Mouse (Mus musculus) heart, embryonic 14.5 days (tissue): ENCODE data around the gene Idh2. TPM values are rescaled to one million over a fixed set of nuclear protein-coding genes. Genes with fewer than 3 reads are reported as not detected.

Experiments
- ATAC-seq: fragments of 200-750 bp; cut with Nextera tagmentation; 2 replicates; pipeline ENCODE4 v1.8.0; 2017; ENCODE audit warnings: low read depth, moderate TSS enrichment; ENCODE audit not compliant: insufficient number of reproducible peaks, insufficient read depth, low FRiP score
- H3K27ac ChIP-seq, 2 experiments: fragments of 200-500 bp in 1 of 2; fragments of 300-500 bp in 1 of 2; sonication (generic) in 1 of 2; replicated peaks in 1 of 2; 2 replicates each; pipeline ENCODE4 v1.5.1; 2012 to 2014; ENCODE audit warnings: low read depth in 2 of 2, low read length in 2 of 2, control low read depth in 1 of 2, mild to moderate bottlenecking in 1 of 2, mixed read lengths in 1 of 2; ENCODE audit not compliant: control insufficient read depth in 1 of 2, insufficient read depth in 1 of 2
- H3K27me3 ChIP-seq: fragments of 300-500 bp; sonication (generic); 2 replicates; pipeline ENCODE4 v1.6.1; 2014; ENCODE audit warnings: mild to moderate bottlenecking, low read length, control low read depth; ENCODE audit not compliant: control insufficient read depth, insufficient read depth
- H3K36me3 ChIP-seq: fragments of 300-500 bp; sonication (generic); 2 replicates; pipeline ENCODE4 v1.6.1; 2014; ENCODE audit warnings: mild to moderate bottlenecking, control low read depth, low read length, mixed read lengths; ENCODE audit not compliant: control insufficient read depth, insufficient read depth
- H3K4me1 ChIP-seq, 2 experiments: fragments of 200-500 bp in 1 of 2; fragments of 300-500 bp in 1 of 2; sonication (generic) in 1 of 2; 2 replicates each; pipeline ENCODE4 v1.6.1; 2012 to 2014; ENCODE audit warnings: low read length in 2 of 2, control low read depth in 1 of 2, mixed read lengths in 1 of 2; ENCODE audit not compliant: control insufficient read depth in 2 of 2, insufficient read depth in 2 of 2
- H3K4me2 ChIP-seq: fragments of 300-500 bp; sonication (generic); 2 replicates; pipeline ENCODE4 v1.6.1; 2014; ENCODE audit warnings: mild to moderate bottlenecking, low read length
- H3K4me3 ChIP-seq, 2 experiments: fragments of 200-500 bp in 1 of 2; fragments of 300-500 bp in 1 of 2; sonication (generic) in 1 of 2; 2 replicates each; pipeline ENCODE4 v1.5.1; 2012 to 2014; ENCODE audit warnings: low read length in 2 of 2, mild to moderate bottlenecking in 2 of 2, control low read depth in 1 of 2, low read depth in 1 of 2, moderate library complexity in 1 of 2; ENCODE audit not compliant: control insufficient read depth in 1 of 2, insufficient read depth in 1 of 2
- H3K9ac ChIP-seq: fragments of 300-500 bp; sonication (generic); 2 replicates; pipeline ENCODE4 v1.6.1; 2014; ENCODE audit warnings: mild to moderate bottlenecking, low read length
- H3K9me3 ChIP-seq: fragments of 300-500 bp; sonication (generic); 2 replicates; pipeline ENCODE4 v1.6.1; 2016; ENCODE audit warnings: low read length, control low read depth; ENCODE audit not compliant: control insufficient read depth
- WGBS: fragments of 180-500 bp; shearing (Covaris S2); extraction: QIAGEN DNeasy Blood & Tissue Kit; methylation state at CpG from one replicate; pipeline ENCODE4 v1.1.7; 2014; 5-methylcytosine and 5-hydroxymethylcytosine counted together
- polyA plus RNA-seq: library from polyadenylated mRNA; unstranded; fragments of >200 nt; fragmentation: Nextera tagmentation; extraction: Ambion mirVana; gene quantifications from 2 replicates; pipeline ENCODE4 v1.2.1, GENCODE M21; 2014

The Idh2 gene
- polyA plus RNA-seq, 1 experiment from 2014 or later, result 2,473 TPM

GRCm38 (mm10) chr7:80063902-80064736, 51.1 kb downstream of the Idh2 start:
- Histone ChIP-seq H3K4me3 (no peak overlapping the region), H3K4me2 (no peak overlapping the region), H3K27me3 (no peaks in the 10 kb centered on the region), H3K9ac (no peak overlapping the region), H3K9me3 (no peaks in the 10 kb centered on the region), H3K4me1 (peaks cover 35 to 40% of the 10 kb centered on the region in 2 experiments), H3K36me3 (no peaks in the 10 kb centered on the region), H3K27ac (no peak overlapping the region)
- no peak for ATAC-seq
- WGBS, result 76% methylated on average over 15 of the region's 15 CpGs

GRCm38 (mm10) chr7:80063244-80063643, 51.9 kb downstream of the Idh2 start:
- WGBS, result 74% methylated on average over 5 of the region's 5 CpGs
- Histone ChIP-seq H3K27me3 (no peaks in the 10 kb centered on the region), H3K9ac (no peak overlapping the region), H3K9me3 (no peaks in the 10 kb centered on the region), H3K27ac (no peak overlapping the region), H3K36me3 (no peaks in the 10 kb centered on the region), H3K4me2 (no peak overlapping the region), H3K4me1 (peaks cover 39 to 46% of the 10 kb centered on the region in 2 experiments), H3K4me3 (no peak overlapping the region)
- no peak for ATAC-seq

- ATAC-seq, result no peak
- 90% methylated on average over 17 of the region's 17 CpGs for WGBS
- no peaks in the 10 kb centered on the region for H3K27me3 ChIP-seq
- H3K9me3 ChIP-seq, result no peaks in the 10 kb centered on the region
- no peak overlapping the region for H3K4me3 ChIP-seq
- no peak overlapping the region for H3K27ac ChIP-seq
- H3K9ac ChIP-seq, result no peak overlapping the region
- H3K4me2 ChIP-seq, result no peak overlapping the region
- H3K36me3 ChIP-seq, result no peaks in the 10 kb centered on the region
- peaks cover 47 to 56% of the 10 kb centered on the region in 2 experiments for H3K4me1 ChIP-seq
These were observed 52.9 kb downstream of the Idh2 start for GRCm38 (mm10) chr7:80062083-80062826.

GRCm38 (mm10) chr7:80060012-80060778, 55.0 kb downstream of the Idh2 start:
- 40% methylated on average over 10 of the region's 10 CpGs for WGBS
- Histone ChIP-seq H3K36me3 (no peaks in the 10 kb centered on the region), H3K4me2 (peak overlapping the region; percentile 32), H3K27ac (peak overlapping the region; percentile 78 to 90), H3K27me3 (no peaks in the 10 kb centered on the region), H3K9me3 (no peaks in the 10 kb centered on the region), H3K4me1 (peaks cover 55 to 58% of the 10 kb centered on the region in 2 experiments), H3K4me3 (no peak overlapping the region), H3K9ac (0 out of 2 replicates have a peak overlapping the region, but pooled peaks have one; percentile 16)
- ATAC-seq, result peak; percentile 41; the same call in 1 of the 2 replicates

- H3K4me2 ChIP-seq, result peak overlapping the region; percentile 32
- no peaks in the 10 kb centered on the region for H3K27me3 ChIP-seq
- no peak for ATAC-seq
- H3K4me3 ChIP-seq, result no peak overlapping the region
- 63% methylated on average over 13 of the region's 13 CpGs for WGBS
- peak overlapping the region; percentile 78 to 90 for H3K27ac ChIP-seq
- H3K9me3 ChIP-seq, result no peaks in the 10 kb centered on the region
- peaks cover 53 to 56% of the 10 kb centered on the region in 2 experiments for H3K4me1 ChIP-seq
- no peaks in the 10 kb centered on the region for H3K36me3 ChIP-seq
- peak overlapping the region; percentile 16; the same call in 1 of the 2 replicates for H3K9ac ChIP-seq
These were observed 55.9 kb downstream of the Idh2 start for GRCm38 (mm10) chr7:80059064-80059838.

GRCm38 (mm10) chr7:80058405-80059063, 56.7 kb downstream of the Idh2 start:
- H3K4me1 ChIP-seq, result peaks cover 53 to 56% of the 10 kb centered on the region in 2 experiments
- H3K27me3 ChIP-seq, result no peaks in the 10 kb centered on the region
- H3K9ac ChIP-seq, result peak overlapping the region; percentile 10; the same call in 1 of the 2 replicates
- peak overlapping the region; percentile 74 to 90 for H3K27ac ChIP-seq
- no peaks in the 10 kb centered on the region for H3K9me3 ChIP-seq
- peaks cover 2% of the 10 kb centered on the region; the same call in 1 of the 2 replicates for H3K36me3 ChIP-seq
- no peak for ATAC-seq
- no peak overlapping the region for H3K4me2 ChIP-seq
- WGBS, result 67% methylated on average over 4 of the region's 4 CpGs
- H3K4me3 ChIP-seq, result no peak overlapping the region
